Mouse (Mus musculus) lung, embryonic 16.5 days (tissue): ENCODE results near the gene Olfr123. TPM values are rescaled to one million over a fixed set of nuclear protein-coding genes. Genes with fewer than 3 reads are reported as not detected.

Source experiments
- ATAC-seq: fragments of 200-750 bp; cut with Nextera tagmentation; 2 replicates; pipeline ENCODE4 v1.8.0; 2017; ENCODE audit warnings: low read depth, mild to moderate bottlenecking, moderate library complexity
- H3K27ac ChIP-seq: fragments of 300-500 bp; sonication (generic); 2 replicates; pipeline ENCODE4 v1.5.1; 2014; ENCODE audit warnings: mild to moderate bottlenecking, control low read depth, low read length
- H3K27me3 ChIP-seq: fragments of 300-500 bp; sonication (generic); 2 replicates; pipeline ENCODE4 v1.6.1; 2014; ENCODE audit warnings: low read depth, low read length, mixed read lengths; ENCODE audit not compliant: control insufficient read depth, insufficient read depth
- H3K36me3 ChIP-seq: fragments of 300-500 bp; sonication (generic); 2 replicates; pipeline ENCODE4 v1.6.1; 2014; ENCODE audit warnings: low read length; ENCODE audit not compliant: control insufficient read depth, insufficient read depth
- H3K4me1 ChIP-seq: fragments of 300-500 bp; sonication (generic); replicated peaks from 2 replicates; pipeline ENCODE4 v1.6.1; 2014; ENCODE audit warnings: low read length, mixed read lengths; ENCODE audit not compliant: control insufficient read depth, insufficient read depth
- H3K4me2 ChIP-seq: fragments of 300-500 bp; sonication (generic); 2 replicates; pipeline ENCODE4 v1.6.1; 2014; ENCODE audit warnings: low read depth, low read length, control low read depth
- H3K4me3 ChIP-seq: fragments of 300-500 bp; sonication (generic); 2 replicates; pipeline ENCODE4 v1.5.1; 2014; ENCODE audit warnings: mild to moderate bottlenecking, low read length, control low read depth
- H3K9ac ChIP-seq: fragments of 300-500 bp; sonication (generic); 2 replicates; pipeline ENCODE4 v1.6.1; 2014; ENCODE audit warnings: low read length, control low read depth
- H3K9me3 ChIP-seq: fragments of 300-500 bp; sonication (generic); 2 replicates; pipeline ENCODE4 v1.6.1; 2016; ENCODE audit warnings: low read length; ENCODE audit not compliant: control insufficient read depth
- WGBS: fragments of 180-500 bp; shearing (Covaris S2); extraction: QIAGEN DNeasy Blood & Tissue Kit; methylation state at CpG from one replicate; pipeline ENCODE4 v1.1.7; 2014; 5-methylcytosine and 5-hydroxymethylcytosine counted together
- polyA plus RNA-seq: library from polyadenylated mRNA; unstranded; fragments of >200 nt; fragmentation: Nextera tagmentation; extraction: Ambion mirVana; gene quantifications from 2 replicates; pipeline ENCODE4 v1.2.1, GENCODE M21; 2015

The Olfr123 gene
- polyA plus RNA-seq, result not detected in 2 replicates

DNA sequence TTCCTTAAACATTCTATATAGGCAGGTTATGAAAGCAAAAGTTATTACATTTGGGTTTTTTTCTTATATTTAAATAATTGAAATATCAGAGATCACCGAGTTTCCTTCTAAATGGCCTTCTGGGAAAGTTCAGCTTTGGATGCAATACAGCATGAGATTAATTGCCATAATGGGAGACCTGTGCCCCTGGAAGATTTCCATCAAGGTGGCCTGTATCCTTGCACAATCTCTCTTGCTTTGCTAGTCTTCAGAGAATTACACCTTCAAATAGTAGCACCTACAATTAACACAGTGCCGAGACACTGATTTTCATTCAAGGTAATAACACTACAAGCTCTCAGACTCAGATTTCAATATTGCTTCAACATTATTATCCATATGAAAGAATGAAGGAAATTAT, at the start of gene Olfr123:
Gene Olfr123 (plus strand): TSS at position 301 of the 400 bp plus-strand sequence.
- Histone ChIP-seq H3K27ac (no peak within 1 kb of the TSS), H3K27me3 (no peaks in the 10 kb centered on the region), H3K9ac (no peak within 1 kb of the TSS), H3K4me3 (no peak within 1 kb of the TSS), H3K4me2 (no peak within 1 kb of the TSS), H3K4me1 (no peaks in the 10 kb centered on the region), H3K9me3 (no peaks in the 10 kb centered on the region), H3K36me3 (no peaks in the 10 kb centered on the region)
- 89% methylated on average over 2 of the region's 2 CpGs for WGBS
- ATAC-seq, result no peak

DNA sequence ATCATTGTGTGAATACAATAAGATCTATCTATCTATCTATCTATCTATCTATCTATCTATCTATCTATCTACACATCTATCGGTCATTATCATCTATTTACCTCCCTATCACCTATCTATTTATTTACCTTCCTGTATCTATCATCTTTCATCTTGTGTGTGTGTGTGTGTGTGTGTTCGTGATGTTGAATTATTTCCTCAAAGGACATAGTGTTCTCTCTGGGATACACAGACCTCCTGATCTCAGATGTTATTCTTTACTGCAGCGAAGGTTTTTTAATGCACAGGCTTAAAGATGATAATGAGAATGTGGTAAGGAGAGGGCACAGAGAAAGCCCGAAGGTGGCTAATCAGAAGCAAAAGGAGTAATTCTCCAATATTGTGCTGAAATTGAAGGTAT, 25.0 kb upstream of the Olfr123 start, which contains the start of gene Olfr122:
Gene Olfr122 (plus strand): TSS at position 301 of the 400 bp plus-strand sequence.
- WGBS, result 77% methylated on average over 4 of the region's 4 CpGs
- Histone ChIP-seq H3K27me3 (no peaks in the 10 kb centered on the region), H3K4me1 (no peaks in the 10 kb centered on the region), H3K9me3 (0 out of 2 replicates have a peak, but pooled peaks cover 2% of the 10 kb centered on the region), H3K27ac (no peak within 1 kb of the TSS), H3K36me3 (no peaks in the 10 kb centered on the region), H3K4me2 (no peak within 1 kb of the TSS), H3K9ac (no peak within 1 kb of the TSS), H3K4me3 (no peak within 1 kb of the TSS)
- ATAC-seq, result no peak

- Histone ChIP-seq H3K4me2 (no peak within 1 kb of the TSS), H3K36me3 (no peaks in the 10 kb centered on the region), H3K27ac (no peak within 1 kb of the TSS), H3K9ac (no peak within 1 kb of the TSS), H3K9me3 (no peaks in the 10 kb centered on the region), H3K27me3 (no peaks in the 10 kb centered on the region), H3K4me3 (no peak within 1 kb of the TSS), H3K4me1 (no peaks in the 10 kb centered on the region)
- no peak for ATAC-seq
- WGBS, result 77% methylated on average over 3 of the region's 3 CpGs
These were observed 6.3 kb downstream of the Olfr123 start, which contains the start of gene Olfr124 for GRCm38 (mm10) chr17:37799588-37799987. Olfr124 (plus strand) TSS chr17:37799888.

DNA sequence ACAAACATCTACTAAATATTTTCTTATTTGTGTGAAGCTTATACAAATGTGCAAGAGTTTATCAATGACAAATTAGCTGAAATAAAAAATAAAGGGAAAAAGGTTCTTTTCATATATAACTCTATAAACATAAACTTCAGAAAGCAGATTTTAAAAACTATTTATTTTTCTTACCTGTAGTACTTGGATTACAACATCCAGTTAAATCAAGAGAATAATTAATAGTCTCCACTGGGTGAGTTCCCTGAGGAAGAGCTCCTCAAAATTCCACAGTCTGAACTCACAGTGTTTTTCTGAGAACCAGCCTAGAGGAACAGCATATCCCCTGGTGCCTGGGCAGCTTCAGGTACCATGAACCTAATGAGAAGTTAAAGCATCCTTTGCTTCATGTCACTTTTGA, 39.3 kb downstream of the Olfr123 start, which contains the start of gene Olfr125:
Gene Olfr125 (plus strand): TSS at position 301 of the 400 bp plus-strand sequence.
- Histone ChIP-seq H3K4me2 (no peak within 1 kb of the TSS), H3K4me1 (no peaks in the 10 kb centered on the region), H3K27ac (no peak within 1 kb of the TSS), H3K27me3 (no peaks in the 10 kb centered on the region), H3K4me3 (no peak within 1 kb of the TSS), H3K36me3 (no peaks in the 10 kb centered on the region), H3K9me3 (no peaks in the 10 kb centered on the region; the same call in 1 of the 2 replicates), H3K9ac (no peak within 1 kb of the TSS)
- no peak for ATAC-seq

DNA sequence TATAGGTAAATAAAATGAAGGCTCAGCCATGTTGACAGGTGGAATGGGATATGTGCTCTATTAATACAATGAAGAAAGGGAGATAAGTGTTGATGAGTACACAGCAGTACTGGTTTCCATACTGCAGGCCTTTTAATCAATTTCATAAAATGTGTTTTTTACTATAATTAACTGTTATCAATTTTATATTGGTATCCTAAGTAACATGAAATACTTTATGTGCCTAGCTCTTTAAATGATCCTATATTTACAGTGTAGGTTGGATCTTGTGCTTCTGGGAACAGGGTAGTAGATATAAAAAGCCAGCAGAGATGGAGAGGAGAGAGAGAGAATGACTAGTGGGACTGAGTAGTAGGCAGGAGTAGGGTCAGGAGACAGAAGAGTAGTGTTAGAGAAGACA, 53.9 kb downstream of the Olfr123 start, which contains the start of gene Olfr126:
Gene Olfr126 (plus strand): TSS at position 301 of the 400 bp plus-strand sequence.
- no peak within 1 kb of the TSS for H3K4me2 ChIP-seq

More for the DNA sequence above, 53.9 kb downstream of the Olfr123 start, which contains the start of gene Olfr126:
- Histone ChIP-seq H3K9ac (no peak within 1 kb of the TSS), H3K4me1 (no peaks in the 10 kb centered on the region), H3K27me3 (no peaks in the 10 kb centered on the region), H3K27ac (no peak within 1 kb of the TSS), H3K36me3 (no peaks in the 10 kb centered on the region), H3K9me3 (no peaks in the 10 kb centered on the region), H3K4me3 (no peak within 1 kb of the TSS)
- ATAC-seq, result no peak

Other genes with a start within 250 kb of the Olfr123 start
- gene Olfr112, start 224.1 kb upstream of the Olfr123 start, polyA plus RNA-seq, result not detected in 2 replicates
- gene Olfr113, start 215.9 kb upstream of the Olfr123 start, polyA plus RNA-seq, result not detected in 2 replicates
- not detected in 2 replicates for gene Olfr114, start 200.8 kb upstream of the Olfr123 start, polyA plus RNA-seq
- gene Olfr115, start 166.4 kb upstream of the Olfr123 start, polyA plus RNA-seq, result not detected in 2 replicates
- not detected in 2 replicates for gene Olfr116, start 166.3 kb upstream of the Olfr123 start, polyA plus RNA-seq
- not detected in 2 replicates for gene Olfr117, start 129.7 kb upstream of the Olfr123 start, polyA plus RNA-seq
- gene Olfr118, start 126.5 kb upstream of the Olfr123 start, polyA plus RNA-seq, result not detected in 2 replicates
- not detected in 2 replicates for gene Olfr119, start 97.0 kb upstream of the Olfr123 start, polyA plus RNA-seq
- not detected in 2 replicates for gene Olfr120, start 71.7 kb upstream of the Olfr123 start, polyA plus RNA-seq
- not detected in 2 replicates for gene Olfr121, start 44.7 kb upstream of the Olfr123 start, polyA plus RNA-seq
- gene Olfr122, start 24.9 kb upstream of the Olfr123 start, polyA plus RNA-seq, result not detected in 2 replicates
- not detected in 2 replicates for gene Olfr124, start 6.4 kb downstream of the Olfr123 start, polyA plus RNA-seq
- gene Olfr125, start 39.4 kb downstream of the Olfr123 start, polyA plus RNA-seq, result not detected in 2 replicates
- gene Olfr126, start 54.0 kb downstream of the Olfr123 start, polyA plus RNA-seq, result not detected in 2 replicates
- not detected in 2 replicates for gene Olfr127, start 106.9 kb downstream of the Olfr123 start, polyA plus RNA-seq
- gene Olfr128, start 127.0 kb downstream of the Olfr123 start, polyA plus RNA-seq, result not detected in 2 replicates
- not detected in 2 replicates for gene Olfr761, start 159.6 kb downstream of the Olfr123 start, polyA plus RNA-seq